Mouse (Mus musculus) limb, embryonic 15.5 days (tissue): ENCODE measurements at regions not wholly inside any gene's neighbourhood (a gene's known extent, or its start where the extent isn't known, plus 50 kb on each side); places are given as distances from the start of the nearest gene placed in this dataset.

Experiments used
- ATAC-seq: fragments of 200-750 bp; cut with Nextera tagmentation; 2 replicates; pipeline ENCODE4 v1.8.0; 2017; ENCODE audit warnings: low read depth, moderate TSS enrichment; ENCODE audit not compliant: insufficient number of reproducible peaks, low FRiP score, low TSS enrichment
- H3K27ac ChIP-seq: fragments of 300-500 bp; sonication (generic); 2 replicates; pipeline ENCODE4 v1.5.1; 2015; ENCODE audit warnings: moderate library complexity, mild to moderate bottlenecking, inconsistent platforms
- H3K27me3 ChIP-seq: fragments of 300-500 bp; sonication (generic); 2 replicates; pipeline ENCODE4 v1.6.1; 2015; ENCODE audit warnings: inconsistent platforms
- H3K36me3 ChIP-seq: fragments of 300-500 bp; sonication (generic); 2 replicates; pipeline ENCODE4 v1.6.1; 2015; ENCODE audit warnings: inconsistent platforms
- H3K4me1 ChIP-seq: fragments of 300-500 bp; sonication (generic); 2 replicates; pipeline ENCODE4 v1.6.1; 2015; ENCODE audit warnings: inconsistent platforms
- H3K4me2 ChIP-seq: fragments of 300-500 bp; sonication (generic); 2 replicates; pipeline ENCODE4 v1.6.1; 2015; ENCODE audit warnings: mild to moderate bottlenecking, inconsistent platforms
- H3K4me3 ChIP-seq: fragments of 300-500 bp; sonication (generic); 2 replicates; pipeline ENCODE4 v1.5.1; 2015; ENCODE audit warnings: mild to moderate bottlenecking, inconsistent platforms
- H3K9ac ChIP-seq: fragments of 300-500 bp; sonication (generic); 2 replicates; pipeline ENCODE4 v1.6.1; 2015; ENCODE audit warnings: inconsistent platforms
- H3K9me3 ChIP-seq: fragments of 300-500 bp; sonication (generic); 2 replicates; pipeline ENCODE4 v1.6.1; 2016; ENCODE audit warnings: inconsistent platforms
- WGBS: fragments of 180-500 bp; shearing (Covaris S2); methylation state at CpG from one replicate; pipeline ENCODE4 v1.1.7; 2015; 5-methylcytosine and 5-hydroxymethylcytosine counted together

DNA sequence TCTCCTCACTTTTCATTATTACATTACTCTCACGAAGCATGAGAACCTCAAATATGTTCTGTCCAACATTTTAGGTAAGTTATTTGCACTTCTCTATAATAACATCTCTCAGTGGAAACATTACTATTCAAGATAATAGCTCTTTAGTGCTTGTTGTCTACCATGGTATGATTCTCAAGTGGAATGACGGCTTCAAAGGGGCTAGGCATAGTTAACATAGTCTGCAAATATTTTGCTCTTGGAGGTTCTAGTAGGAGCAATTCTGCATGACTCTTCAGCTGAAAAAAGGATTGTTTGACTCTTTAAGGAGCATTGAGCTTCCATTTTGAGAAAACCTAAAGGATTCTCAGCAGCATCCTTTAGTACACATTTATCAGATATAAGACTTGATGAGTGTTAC, 182.5 kb upstream of the Tprg start:
- Histone ChIP-seq H3K4me3 (no peak overlapping the region), H3K4me2 (no peak overlapping the region), H3K36me3 (no peaks in the 10 kb centered on the region), H3K9me3 (no peaks in the 10 kb centered on the region), H3K27me3 (no peaks in the 10 kb centered on the region), H3K27ac (no peak overlapping the region), H3K4me1 (no peaks in the 10 kb centered on the region), H3K9ac (no peak overlapping the region)
- ATAC-seq: no peak
- 86% methylated on average over 2 of the region's 2 CpGs for WGBS

DNA sequence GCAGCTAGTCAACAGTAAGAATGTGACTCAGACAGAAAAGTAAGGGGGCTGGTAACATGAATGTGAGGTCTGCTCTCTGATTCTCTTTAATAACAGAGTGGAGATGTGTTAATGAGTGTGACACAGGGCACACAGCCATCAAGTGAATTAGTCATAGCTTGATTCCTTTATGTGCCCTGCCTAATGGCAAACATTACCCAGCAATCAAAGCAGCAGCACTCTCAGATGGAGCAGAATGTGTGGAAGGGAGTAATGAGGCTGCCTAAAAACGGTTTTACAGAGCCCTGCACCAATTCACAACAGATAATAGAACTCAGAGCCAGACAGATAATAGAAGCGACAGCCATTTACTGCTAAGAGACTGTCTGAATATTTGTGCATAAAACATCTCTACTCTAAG, 182.0 kb upstream of the Tprg start:
- Histone ChIP-seq H3K4me2 (no peak overlapping the region), H3K27me3 (no peaks in the 10 kb centered on the region), H3K9ac (no peak overlapping the region), H3K36me3 (no peaks in the 10 kb centered on the region), H3K9me3 (no peaks in the 10 kb centered on the region), H3K4me3 (no peak overlapping the region), H3K4me1 (no peaks in the 10 kb centered on the region), H3K27ac (no peak overlapping the region)
- 47% methylated on average over 2 of the region's 2 CpGs for WGBS
- no peak for ATAC-seq

DNA sequence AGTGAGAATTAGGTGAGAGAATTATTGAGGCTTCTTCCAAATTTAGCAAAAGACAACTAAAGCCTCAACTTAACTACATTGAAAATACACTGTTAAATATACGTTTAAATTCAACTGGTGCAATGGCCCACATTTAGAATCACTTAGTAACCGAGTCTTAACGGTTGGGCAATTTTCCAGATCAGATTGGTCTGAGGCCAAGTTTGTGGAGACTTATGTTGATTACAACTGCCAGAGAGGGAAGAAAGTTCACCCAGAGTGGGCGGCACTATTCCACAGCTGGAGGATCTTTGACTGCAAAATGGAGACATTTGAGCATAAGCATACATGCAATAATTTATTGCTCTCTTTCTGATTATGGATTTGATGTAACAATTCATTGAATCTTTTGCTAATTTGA, 146.5 kb upstream of the Tprg start:
- Histone ChIP-seq H3K27me3 (no peaks in the 10 kb centered on the region), H3K4me3 (no peak overlapping the region), H3K27ac (no peak overlapping the region), H3K36me3 (no peaks in the 10 kb centered on the region), H3K9ac (no peak overlapping the region), H3K4me2 (no peak overlapping the region), H3K4me1 (no peaks in the 10 kb centered on the region), H3K9me3 (no peaks in the 10 kb centered on the region)
- WGBS: 45% methylated on average over 4 of the region's 4 CpGs
- ATAC-seq: no peak

DNA sequence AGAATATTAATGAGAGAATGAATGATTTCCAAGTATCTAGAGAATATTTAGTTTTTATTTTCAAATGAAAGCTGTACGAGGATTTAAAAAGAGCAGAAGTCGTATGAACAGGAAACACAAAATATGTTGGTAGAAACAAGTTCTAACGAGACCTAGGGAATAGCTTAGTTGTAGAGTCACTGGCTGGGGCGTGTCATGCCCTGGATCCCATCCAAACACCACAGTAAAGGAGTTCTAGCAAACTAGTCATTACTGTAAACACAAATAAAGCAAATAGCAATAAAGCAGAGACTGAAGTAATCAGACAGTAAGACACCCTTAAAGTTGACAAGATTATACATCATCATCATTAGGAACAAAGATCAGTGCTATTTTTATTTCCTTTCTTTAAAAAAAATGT, 139.1 kb upstream of the Tprg start:
- H3K27ac ChIP-seq: no peak overlapping the region
- ATAC-seq: no peak
- H3K36me3 ChIP-seq: no peaks in the 10 kb centered on the region
- WGBS: 47% methylated on average over 4 of the region's 4 CpGs
- H3K4me2 ChIP-seq: no peak overlapping the region
- H3K4me3 ChIP-seq: no peak overlapping the region
- no peaks in the 10 kb centered on the region for H3K4me1 ChIP-seq
- no peaks in the 10 kb centered on the region for H3K27me3 ChIP-seq
- no peak overlapping the region for H3K9ac ChIP-seq
- H3K9me3 ChIP-seq: no peaks in the 10 kb centered on the region

DNA sequence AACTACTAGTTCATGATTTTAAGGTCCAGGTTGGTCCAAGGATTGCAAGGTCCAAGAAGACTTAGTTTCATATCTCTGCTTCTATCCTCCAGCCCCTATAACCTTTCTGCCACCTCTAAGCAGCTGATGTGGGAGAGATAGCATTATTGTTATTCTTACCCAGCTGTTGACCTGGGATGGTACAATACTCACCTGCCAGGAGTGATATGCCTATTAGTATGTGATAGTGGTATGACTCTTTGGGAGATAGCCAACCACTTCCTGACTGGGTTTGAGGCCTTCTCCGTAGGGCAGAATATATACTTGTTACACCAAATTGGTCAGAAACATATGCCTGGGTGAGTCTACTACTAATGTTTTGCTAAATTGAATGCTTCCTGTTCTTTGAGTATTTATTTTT, 137.4 kb upstream of the Tprg start:
- no peak overlapping the region for H3K4me3 ChIP-seq
- no peaks in the 10 kb centered on the region for H3K36me3 ChIP-seq
- no peak overlapping the region for H3K27ac ChIP-seq
- H3K27me3 ChIP-seq: no peaks in the 10 kb centered on the region
- no peaks in the 10 kb centered on the region for H3K9me3 ChIP-seq
- no peaks in the 10 kb centered on the region for H3K4me1 ChIP-seq
- WGBS: 90% methylated on average over 1 of the region's 1 CpGs
- ATAC-seq: no peak
- no peak overlapping the region for H3K4me2 ChIP-seq
- no peak overlapping the region for H3K9ac ChIP-seq

DNA sequence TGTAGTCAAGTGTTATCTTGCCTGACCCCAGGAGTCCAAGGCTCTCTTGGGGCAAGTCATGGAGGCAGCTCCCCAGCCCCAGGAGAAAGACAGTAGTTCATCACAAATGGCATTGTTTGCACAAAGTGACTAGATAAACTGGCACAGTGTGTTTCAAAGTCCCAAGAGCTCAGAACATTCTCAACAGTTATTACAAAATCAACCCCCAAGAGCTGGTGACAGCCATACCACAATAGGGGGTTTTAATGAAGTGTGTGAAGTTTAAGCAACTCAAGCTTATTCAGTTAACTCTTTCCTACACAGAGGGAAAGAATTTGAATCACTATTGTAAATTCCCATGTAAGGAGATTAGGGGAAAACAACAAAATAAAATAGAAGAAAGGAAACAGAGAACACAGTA, 109.7 kb upstream of the Tprg start:
- H3K9ac ChIP-seq: no peak overlapping the region
- H3K4me3 ChIP-seq: no peak overlapping the region
- ATAC-seq: no peak
- H3K4me1 ChIP-seq: no peaks in the 10 kb centered on the region
- H3K27me3 ChIP-seq: no peaks in the 10 kb centered on the region
- H3K4me2 ChIP-seq: no peak overlapping the region
- no peak overlapping the region for H3K27ac ChIP-seq
- no peaks in the 10 kb centered on the region for H3K9me3 ChIP-seq
- no peaks in the 10 kb centered on the region for H3K36me3 ChIP-seq

DNA sequence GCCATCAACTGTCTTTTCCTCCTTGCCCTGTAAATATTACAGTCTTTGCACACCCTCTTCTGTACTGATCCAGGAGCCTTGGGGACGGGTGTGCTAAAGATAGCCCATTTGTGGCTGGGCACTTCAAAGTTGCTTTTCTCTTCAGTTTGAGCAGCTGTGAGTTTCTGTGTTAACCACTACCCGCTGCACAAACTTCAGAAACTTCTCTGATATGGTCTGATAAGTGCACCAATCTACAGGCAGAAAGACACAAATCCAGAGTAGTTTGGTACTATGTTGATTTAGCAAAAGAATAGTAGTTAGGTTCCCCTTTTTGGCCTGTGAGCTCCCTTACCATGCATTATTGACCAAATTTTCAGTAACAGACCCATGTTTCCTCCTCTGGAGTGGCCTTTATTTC, 108.6 kb upstream of the Tprg start:
- no peak overlapping the region for H3K9ac ChIP-seq
- no peak overlapping the region for H3K4me2 ChIP-seq
- WGBS: 69% methylated on average over 2 of the region's 2 CpGs
- no peak for ATAC-seq
- H3K4me1 ChIP-seq: no peaks in the 10 kb centered on the region
- no peaks in the 10 kb centered on the region for H3K27me3 ChIP-seq
- no peaks in the 10 kb centered on the region for H3K36me3 ChIP-seq
- no peak overlapping the region for H3K27ac ChIP-seq
- H3K9me3 ChIP-seq: no peaks in the 10 kb centered on the region
- no peak overlapping the region for H3K4me3 ChIP-seq

DNA sequence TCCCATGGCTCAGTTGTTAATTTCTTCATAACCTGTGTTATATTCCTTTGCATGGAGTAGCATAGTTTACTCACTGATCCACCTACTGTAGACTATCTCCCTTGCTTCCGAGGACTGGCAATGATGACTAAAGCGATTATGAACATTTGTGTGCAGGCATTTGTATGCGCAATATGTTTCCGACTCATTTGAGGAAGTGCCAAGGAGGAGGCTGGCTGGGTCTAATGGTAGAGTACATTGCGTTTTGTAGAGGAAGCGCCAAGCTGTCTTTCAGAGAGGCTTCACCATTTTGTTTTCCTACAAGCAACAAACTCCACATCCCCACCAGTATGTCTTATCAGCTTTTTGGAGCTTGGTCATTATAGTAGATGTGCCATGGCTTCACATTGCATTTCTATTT, 104.7 kb upstream of the Tprg start:
- 92% methylated on average over 6 of the region's 6 CpGs for WGBS
- H3K9me3 ChIP-seq: no peaks in the 10 kb centered on the region
- H3K9ac ChIP-seq: no peak overlapping the region
- H3K27me3 ChIP-seq: no peaks in the 10 kb centered on the region
- no peak overlapping the region for H3K4me2 ChIP-seq
- H3K36me3 ChIP-seq: no peaks in the 10 kb centered on the region
- no peak overlapping the region for H3K4me3 ChIP-seq
- no peaks in the 10 kb centered on the region for H3K4me1 ChIP-seq
- H3K27ac ChIP-seq: no peak overlapping the region
- no peak for ATAC-seq

DNA sequence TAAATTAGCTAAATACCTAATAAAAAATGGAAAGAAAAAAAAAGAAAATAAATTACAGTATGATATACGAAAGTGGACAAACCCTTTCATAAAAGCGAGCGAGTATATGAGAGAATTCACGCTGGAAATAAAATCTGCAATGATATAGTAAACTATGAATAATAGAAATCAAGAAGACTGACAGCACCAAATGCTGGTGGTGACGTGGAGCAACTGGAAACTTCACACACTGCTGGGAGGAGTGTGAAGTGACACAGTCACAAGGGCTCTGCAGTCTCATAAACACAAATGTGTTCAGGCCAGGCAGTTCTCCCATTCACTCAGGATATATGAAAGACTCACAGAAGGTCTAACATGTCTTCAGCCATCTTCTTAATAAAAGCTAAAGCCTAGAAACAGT, 89.5 kb upstream of the Tprg start:
- 89% methylated on average over 5 of the region's 5 CpGs for WGBS
- no peak for ATAC-seq

DNA sequence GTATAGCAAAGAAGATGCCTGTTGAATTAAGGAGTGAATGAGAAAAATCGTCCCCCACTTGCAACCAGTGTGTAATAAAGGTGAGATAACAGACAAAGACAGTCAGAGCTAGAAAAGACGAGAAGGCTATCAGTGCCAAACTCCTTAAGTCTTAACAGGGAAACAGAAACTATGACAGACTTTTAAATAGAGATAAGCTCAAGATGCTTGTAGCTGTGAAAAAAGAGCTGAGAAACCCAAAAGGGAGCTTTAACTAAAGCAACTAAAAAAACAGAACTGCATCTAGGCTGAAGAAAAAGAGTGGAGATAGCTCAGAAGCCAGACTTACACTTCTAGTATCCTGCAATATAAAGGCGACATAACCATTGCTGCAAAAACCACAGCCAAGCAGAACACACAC, 87.8 kb upstream of the Tprg start:
- no peak for ATAC-seq
- H3K4me3 ChIP-seq: no peak overlapping the region
- H3K9ac ChIP-seq: no peak overlapping the region
- H3K4me2 ChIP-seq: no peak overlapping the region
- 65% methylated on average over 3 of the region's 3 CpGs for WGBS
- H3K9me3 ChIP-seq: no peaks in the 10 kb centered on the region
- H3K27me3 ChIP-seq: no peaks in the 10 kb centered on the region
- no peak overlapping the region for H3K27ac ChIP-seq
- no peaks in the 10 kb centered on the region for H3K36me3 ChIP-seq
- peaks cover 5% of the 10 kb centered on the region; the same call in 1 of the 2 replicates for H3K4me1 ChIP-seq

More for the DNA sequence above, 89.5 kb upstream of the Tprg start:
- H3K9me3 ChIP-seq: no peaks in the 10 kb centered on the region
- no peaks in the 10 kb centered on the region for H3K27me3 ChIP-seq
- no peak overlapping the region for H3K4me3 ChIP-seq
- no peaks in the 10 kb centered on the region for H3K36me3 ChIP-seq
- no peak overlapping the region for H3K27ac ChIP-seq
- no peak overlapping the region for H3K9ac ChIP-seq
- H3K4me2 ChIP-seq: no peak overlapping the region
- peaks cover 5% of the 10 kb centered on the region; the same call in 1 of the 2 replicates for H3K4me1 ChIP-seq

DNA sequence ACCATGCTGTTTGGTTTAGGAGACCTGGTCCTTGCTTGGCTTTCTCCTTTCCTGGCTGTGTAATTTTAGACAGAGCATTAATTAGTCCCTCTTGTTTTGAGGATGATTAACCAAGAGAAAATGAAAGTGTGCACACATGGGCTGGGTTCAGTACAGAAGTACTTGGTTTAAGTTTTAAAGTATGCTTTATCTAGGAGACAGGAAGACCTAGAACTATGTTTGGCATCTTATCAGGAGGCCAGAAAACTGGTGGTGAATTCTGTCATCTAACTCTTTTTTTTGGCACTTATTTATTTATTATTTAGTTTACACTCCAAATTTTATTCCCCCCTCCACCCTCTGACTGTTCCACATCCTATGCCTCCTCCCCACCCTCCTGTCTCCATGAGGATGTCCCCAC, 86.6 kb upstream of the Tprg start:
- Histone ChIP-seq H3K4me2 (no peak overlapping the region), H3K27me3 (no peaks in the 10 kb centered on the region), H3K4me3 (no peak overlapping the region), H3K9me3 (no peaks in the 10 kb centered on the region), H3K27ac (no peak overlapping the region), H3K4me1 (peaks cover 5% of the 10 kb centered on the region; the same call in 1 of the 2 replicates), H3K36me3 (no peaks in the 10 kb centered on the region), H3K9ac (no peak overlapping the region)
- ATAC-seq: no peak

DNA sequence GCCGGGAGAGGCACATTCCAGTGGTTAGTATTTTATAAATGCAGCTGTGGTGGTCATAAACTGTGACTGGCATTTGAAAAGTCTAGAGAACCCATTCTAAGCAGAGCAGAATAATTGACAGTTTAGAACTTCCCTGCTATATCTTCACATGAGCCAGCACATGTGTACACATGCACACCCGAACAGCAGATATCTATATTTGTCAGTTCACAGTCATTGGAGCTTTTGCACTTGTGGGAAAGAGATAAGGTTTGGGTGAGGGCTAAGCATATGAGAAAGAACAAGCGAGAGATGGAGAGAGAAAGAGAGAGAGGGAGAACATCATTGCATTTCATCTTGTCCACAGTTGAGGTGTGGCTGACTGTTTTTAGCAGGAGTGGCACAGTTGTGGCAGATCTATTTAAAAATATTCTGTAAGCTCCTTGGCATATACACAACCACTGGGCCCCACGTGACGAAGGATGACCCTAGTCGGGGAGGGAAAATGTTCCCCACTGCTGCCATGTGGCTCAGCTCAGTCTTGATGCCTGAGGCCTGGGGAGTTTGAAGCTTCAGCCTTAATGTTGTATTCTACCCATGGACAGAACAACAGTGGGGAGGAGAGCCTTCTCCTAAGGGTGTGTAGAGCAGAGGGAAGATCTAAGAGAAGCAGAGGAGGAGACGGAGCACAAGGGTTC, 85.4 kb upstream of the Tprg start:
- Histone ChIP-seq H3K4me2 (no peak overlapping the region), H3K36me3 (no peaks in the 10 kb centered on the region), H3K9me3 (no peaks in the 10 kb centered on the region), H3K27me3 (no peaks in the 10 kb centered on the region), H3K27ac (no peak overlapping the region), H3K4me1 (peaks cover 5% of the 10 kb centered on the region; the same call in 1 of the 2 replicates), H3K4me3 (no peak overlapping the region), H3K9ac (no peak overlapping the region)
- 81% methylated on average over 7 of the region's 7 CpGs for WGBS
- ATAC-seq: no peak

DNA sequence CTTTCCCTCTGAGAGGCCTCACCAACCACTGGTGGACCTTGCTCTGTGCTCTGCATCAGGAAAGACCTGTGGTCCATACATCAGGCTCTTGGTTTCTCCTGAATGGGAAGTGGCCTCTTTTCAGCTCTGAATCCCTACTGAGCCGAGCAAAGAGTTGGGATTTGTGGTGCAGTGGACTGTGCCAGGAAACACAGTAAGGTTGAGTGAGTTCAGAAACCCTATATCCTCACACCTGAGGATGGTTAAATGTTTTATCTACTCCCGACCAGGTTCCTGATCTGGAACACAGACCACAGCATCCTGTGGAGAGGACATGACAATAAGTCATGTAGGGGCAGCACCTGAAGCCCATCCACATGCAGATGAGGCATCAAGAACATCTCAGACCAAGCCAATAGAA, 73.4 kb upstream of the Tprg start:
- 59% methylated on average over 2 of the region's 2 CpGs for WGBS
- no peaks in the 10 kb centered on the region for H3K4me1 ChIP-seq
- no peaks in the 10 kb centered on the region for H3K27me3 ChIP-seq
- H3K27ac ChIP-seq: no peak overlapping the region
- ATAC-seq: no peak
- H3K9me3 ChIP-seq: no peaks in the 10 kb centered on the region
- no peak overlapping the region for H3K4me2 ChIP-seq
- no peak overlapping the region for H3K9ac ChIP-seq
- H3K4me3 ChIP-seq: no peak overlapping the region
- H3K36me3 ChIP-seq: no peaks in the 10 kb centered on the region
